Mouse (Mus musculus) MEL (cell line): ENCODE data around the gene D17H6S53E.

Experiments used
- KAT2A ChIP-seq: conservative IDR thresholded peaks from 2 replicates; pipeline ENCODE4 v1.6.1; 2012; ENCODE audit warnings: low read depth, low read length, improper control_type of control experiment, inconsistent platforms
- MAFK ChIP-seq: IDR thresholded peaks from 2 replicates; pipeline ENCODE4 v1.6.1; 2011; ENCODE audit warnings: low read depth, mild to moderate bottlenecking, low read length, improper control_type of control experiment, borderline replicate concordance
- USF2 ChIP-seq, 2 experiments: IDR thresholded peaks; 2 replicates each; pipeline ENCODE4 v1.6.1; 2011 to 2012; ENCODE audit warnings: improper control_type of control experiment in 2 of 2, low read length in 2 of 2, borderline replicate concordance in 1 of 2, inconsistent platforms in 1 of 2, low read depth in 1 of 2, mild to moderate bottlenecking in 1 of 2; ENCODE audit not compliant: insufficient read depth in 1 of 2
- ZNF384 ChIP-seq: IDR thresholded peaks from 2 replicates; pipeline ENCODE4 v1.6.1; 2012; ENCODE audit warnings: low read depth, mild to moderate bottlenecking, inconsistent platforms, low read length, improper control_type of control experiment

- TF ChIP-seq MAFK (no peak), KAT2A (peak; percentile 40; the same call in 1 of the 2 replicates), ZNF384 (peak; percentile 92), USF2 (IDR thresholded peaks at IDR 0.05; ENCODE audit: borderline replicate concordance in 1 of 2, insufficient read depth in 1 of 2, low read depth in 1 of 2, low read length in 2 of 2) (no peak)
Measured at GRCm38 (mm10) chr17:35164568-35165450, 38.6 kb downstream of the D17H6S53E start, which contains the start of gene Prrc2a.
